Mouse (Mus musculus) intestine, embryonic 15.5 days (tissue): ENCODE measurements around the gene E130116L18Rik. TPM values are rescaled to one million over a fixed set of nuclear protein-coding genes. Genes with fewer than 3 reads are reported as not detected.
"Not testable (repeated sequence)": the region's sequence is repeated elsewhere in the genome, so short reads cannot be mapped to it uniquely, and the experiment has no call there.

Experiments
- ATAC-seq: fragments of 200-750 bp; cut with Nextera tagmentation; 2 replicates; pipeline ENCODE4 v1.8.0; 2017; ENCODE audit warnings: moderate TSS enrichment, moderate library complexity
- H3K27ac ChIP-seq: fragments of 300-500 bp; sonication (generic); 2 replicates; pipeline ENCODE4 v1.5.1; 2015; ENCODE audit warnings: mild to moderate bottlenecking, inconsistent platforms
- H3K27me3 ChIP-seq: fragments of 300-500 bp; sonication (generic); replicated peaks from 2 replicates; pipeline ENCODE4 v1.6.1; 2015; ENCODE audit warnings: inconsistent platforms
- H3K36me3 ChIP-seq: fragments of 300-500 bp; sonication (generic); 2 replicates; pipeline ENCODE4 v1.6.1; 2015; ENCODE audit warnings: inconsistent platforms
- H3K4me1 ChIP-seq: fragments of 300-500 bp; sonication (generic); replicated peaks from 2 replicates; pipeline ENCODE4 v1.6.1; 2015; ENCODE audit warnings: inconsistent platforms
- H3K4me2 ChIP-seq: fragments of 300-500 bp; sonication (generic); replicated peaks from 2 replicates; pipeline ENCODE4 v1.6.1; 2015; ENCODE audit warnings: mild to moderate bottlenecking, inconsistent platforms
- H3K4me3 ChIP-seq: fragments of 300-500 bp; sonication (generic); replicated peaks from 2 replicates; pipeline ENCODE4 v1.5.1; 2015; ENCODE audit warnings: inconsistent platforms
- H3K9ac ChIP-seq: fragments of 300-500 bp; sonication (generic); 2 replicates; pipeline ENCODE4 v1.6.1; 2015; ENCODE audit warnings: inconsistent platforms
- H3K9me3 ChIP-seq: fragments of 300-500 bp; sonication (generic); 2 replicates; pipeline ENCODE4 v1.6.1; 2016; ENCODE audit warnings: inconsistent platforms
- WGBS: fragments of 180-500 bp; shearing (Covaris S2); methylation state at CpG from one replicate; pipeline ENCODE4 v1.1.7; 2015; 5-methylcytosine and 5-hydroxymethylcytosine counted together
- polyA plus RNA-seq: library from polyadenylated mRNA; unstranded; fragments of >200 nt; fragmentation: Nextera tagmentation; extraction: Ambion mirVana; gene quantifications from 2 replicates; pipeline ENCODE4 v1.2.1, GENCODE M21; 2015

Gene E130116L18Rik
- polyA plus RNA-seq, 1 experiment from 2014 or later, result not detected

- Histone ChIP-seq H3K4me2 (no peak overlapping the region), H3K4me3 (no peak overlapping the region), H3K36me3 (no peaks in the 10 kb centered on the region), H3K4me1 (no peaks in the 10 kb centered on the region), H3K27me3 (no peaks in the 10 kb centered on the region), H3K9me3 (no peaks in the 10 kb centered on the region), H3K27ac (no peak overlapping the region), H3K9ac (no peak overlapping the region)
- WGBS, result 88% methylated on average over 4 of the region's 4 CpGs
- no peak for ATAC-seq
These were observed 43.7 kb downstream of the E130116L18Rik start for GRCm38 (mm10) chr5:25179284-25179683.

- not testable (repeated sequence) for H3K9me3 ChIP-seq
These were observed 44.4 kb downstream of the E130116L18Rik start for GRCm38 (mm10) chr5:25178543-25178942.

GRCm38 (mm10) chr5:25177937-25178336 lies 45.0 kb downstream of the E130116L18Rik start:
- not testable (repeated sequence) for H3K4me2 ChIP-seq, H3K27me3 ChIP-seq, H3K4me1 ChIP-seq, H3K27ac ChIP-seq, H3K36me3 ChIP-seq, H3K9ac ChIP-seq, H3K9me3 ChIP-seq, ATAC-seq, H3K4me3 ChIP-seq
- WGBS, result 87% methylated on average over 5 of the region's 5 CpGs

More at GRCm38 (mm10) chr5:25178543-25178942, 44.4 kb downstream of the E130116L18Rik start:
- H3K4me2 ChIP-seq, H3K36me3 ChIP-seq, H3K4me1 ChIP-seq, H3K27ac ChIP-seq, H3K9ac ChIP-seq, ATAC-seq, H3K4me3 ChIP-seq, H3K27me3 ChIP-seq: not testable (repeated sequence)
- 83% methylated on average over 4 of the region's 4 CpGs for WGBS

Other genes with a start within 250 kb of the E130116L18Rik start
- gene Prkag2, start 122.5 kb downstream of the E130116L18Rik start, polyA plus RNA-seq, result 52.2 and 52.3 TPM in 2 replicates
- gene Galntl5, start 41.7 kb downstream of the E130116L18Rik start, polyA plus RNA-seq, result not detected in 2 replicates
- 31.6 and 35.9 TPM in 2 replicates for gene Galnt11, start 1.2 kb downstream of the E130116L18Rik start, polyA plus RNA-seq